ENCODE assay signal across 8 mouse cellular contexts in genomic region chr7:80186021-80186420, GRCm38 (mm10). TPM values are rescaled to one million over a fixed set of nuclear protein-coding genes. Genes with fewer than 3 reads are reported as not detected.
DNase-seq lines count a peak whose midpoint lies in the region; ATAC-seq and TF ChIP-seq lines count a peak whose summit lies in the region.

No protein-coding gene starts in this region.

- WGBS in embryonic facial prominence, embryonic 14.5 days, result 18% methylated on average over 8 of the region's 8 CpGs
- 22% methylated on average over 8 of the region's 8 CpGs for WGBS in limb, embryonic 11.5 days
- 12% methylated on average over 8 of the region's 8 CpGs for WGBS in olfactory bulb, adult 2 months

- H3K9ac ChIP-seq in embryonic facial prominence, embryonic 14.5 days (ENCODE audit: low read depth, low read length), result no peak overlapping the region
- peak overlapping the region; percentile 22; the same call in 1 of the 2 replicates for H3K9ac ChIP-seq in limb, embryonic 11.5 days (ENCODE audit: low read length)

- H3K36me3 ChIP-seq in embryonic facial prominence, embryonic 14.5 days (ENCODE audit: control insufficient read depth, insufficient read depth, low read length), result no peaks in the 10 kb centered on the region
- H3K36me3 ChIP-seq in limb, embryonic 11.5 days (ENCODE audit: control insufficient read depth, insufficient read depth, low read length), result no peaks in the 10 kb centered on the region

- TF ChIP-seq POLR2A in olfactory bulb, adult 2 months (IDR thresholded peaks at IDR 0.05; ENCODE audit: insufficient read depth, low read depth, low read length), result no peak

- H3K4me1 ChIP-seq in embryonic facial prominence, embryonic 14.5 days (ENCODE audit: control insufficient read depth, insufficient read depth, low read length), result peaks cover 19% of the 10 kb centered on the region; the same call in 1 of the 2 replicates
- H3K4me1 ChIP-seq in limb, embryonic 11.5 days (ENCODE audit: control insufficient read depth, insufficient read depth, low read length), result peaks cover 10% of the 10 kb centered on the region
- H3K4me1 ChIP-seq in olfactory bulb, adult 2 months (ENCODE audit: control insufficient read depth, insufficient read depth, low read length), result peaks cover 26% of the 10 kb centered on the region

- TF ChIP-seq CTCF in olfactory bulb, adult 2 months (IDR thresholded peaks at IDR 0.05; ENCODE audit: insufficient read depth, low read depth, low read length), result no peak

- peak; percentile 93 for DNase-seq in ovary, adult 18-20 months (ENCODE audit: low spot score)
- no peak for DNase-seq in ovary, postnatal 14 days (ENCODE audit: low spot score)
- DNase-seq in embryonic facial prominence, embryonic 14.5 days (ENCODE audit: low spot score), result no peak
- DNase-seq in heart, postnatal 14 days, result peak; percentile 54 to 57
- DNase-seq in limb, embryonic 11.5 days (ENCODE audit: low spot score), result no peak
- DNase-seq in thymus, postnatal 10 days (ENCODE audit: low spot score in 2 of 2), result no peak

- H3K9me3 ChIP-seq in embryonic facial prominence, embryonic 14.5 days (ENCODE audit: control insufficient read depth, low read length), result no peaks in the 10 kb centered on the region
- no peaks in the 10 kb centered on the region for H3K9me3 ChIP-seq in limb, embryonic 11.5 days (ENCODE audit: control insufficient read depth, low read length)

- intact Hi-C loops in heart, postnatal 14 days (cut with DNase I), result no loop called here

- ATAC-seq in embryonic facial prominence, embryonic 14.5 days (ENCODE audit: low read depth), result no peak
- no peak for ATAC-seq in limb, embryonic 11.5 days (ENCODE audit: insufficient number of reproducible peaks, low FRiP score, low TSS enrichment, low read depth)
- no peak for ATAC-seq in CD4-positive, CD25-positive, alpha-beta regulatory T cell, adult 4 months

- H3K4me3 ChIP-seq in embryonic facial prominence, embryonic 14.5 days (ENCODE audit: low read depth, low read length), result peak overlapping the region; percentile 57
- H3K4me3 ChIP-seq in limb, embryonic 11.5 days (ENCODE audit: low read depth, low read length), result no peak overlapping the region
- peak overlapping the region; percentile 66; the same call in 1 of the 2 replicates for H3K4me3 ChIP-seq in olfactory bulb, adult 2 months (ENCODE audit: insufficient read depth, low read depth, low read length)

- peak overlapping the region; percentile 93 for H3K4me2 ChIP-seq in embryonic facial prominence, embryonic 14.5 days (ENCODE audit: low read depth, low read length)
- H3K4me2 ChIP-seq in limb, embryonic 11.5 days (ENCODE audit: low read depth, severe bottlenecking), result peak overlapping the region; percentile 86

- no peaks in the 10 kb centered on the region for H3K27me3 ChIP-seq in embryonic facial prominence, embryonic 14.5 days (replicated peaks; ENCODE audit: control insufficient read depth, insufficient read depth, low read length)
- H3K27me3 ChIP-seq in limb, embryonic 11.5 days (ENCODE audit: control insufficient read depth, insufficient read depth, low read length), result no peaks in the 10 kb centered on the region

- H3K27ac ChIP-seq in embryonic facial prominence, embryonic 14.5 days (replicated peaks; ENCODE audit: low read depth, low read length), result no peak overlapping the region
- no peak overlapping the region for H3K27ac ChIP-seq in limb, embryonic 11.5 days (replicated peaks; ENCODE audit: low read depth, low read length)
- peak overlapping the region; percentile 91 for H3K27ac ChIP-seq in olfactory bulb, adult 2 months (ENCODE audit: insufficient read depth, low read depth, low read length)

RNA-seq across cellular contexts. Expression of gene Sema4b, which starts 0.6 kb away (rescaled TPM):
- 10.5 and 11.9 TPM in 2 replicates for polyA plus RNA-seq in embryonic facial prominence, embryonic 14.5 days (2014; fragmentation: Nextera tagmentation; extraction: Ambion mirVana)
- 10 to 100 TPM; 12.9 to 13.4 TPM for total RNA-seq in heart, postnatal 14 days (2021)
- polyA plus RNA-seq in limb, embryonic 11.5 days (2014; fragmentation: Nextera tagmentation; extraction: Ambion mirVana), result 8.3 and 9.0 TPM in 2 replicates
- polyA plus RNA-seq in olfactory bulb, adult 2 months (2012; ENCODE audit: insufficient read depth, insufficient read length, low replicate concordance, missing spikeins), result not detected in 2 replicates
- 10 to 100 TPM; 19.2 to 26.0 TPM for polyA plus RNA-seq in CD4-positive, CD25-positive, alpha-beta regulatory T cell, adult 4 months (2017; shearing (Covaris generic))

RNA-seq across cellular contexts. Expression of gene Cib1, which starts 46.6 kb away (rescaled TPM):
- polyA plus RNA-seq in embryonic facial prominence, embryonic 14.5 days (2014; fragmentation: Nextera tagmentation; extraction: Ambion mirVana), result 73.7 and 89.1 TPM in 2 replicates
- total RNA-seq in heart, postnatal 14 days (2021), result 10 to 100 TPM; 18.1 to 22.5 TPM
- polyA plus RNA-seq in limb, embryonic 11.5 days (2014; fragmentation: Nextera tagmentation; extraction: Ambion mirVana), result 55.5 and 60.8 TPM in 2 replicates
- not detected in 2 replicates for polyA plus RNA-seq in olfactory bulb, adult 2 months (2012; ENCODE audit: insufficient read depth, insufficient read length, low replicate concordance, missing spikeins)
- 10 to 100 TPM; 86.5 to 98.1 TPM for polyA plus RNA-seq in CD4-positive, CD25-positive, alpha-beta regulatory T cell, adult 4 months (2017; shearing (Covaris generic))

RNA-seq across cellular contexts. Expression of gene Gdpgp1, which starts 46.6 kb away (rescaled TPM):
- polyA plus RNA-seq in embryonic facial prominence, embryonic 14.5 days (2014; fragmentation: Nextera tagmentation; extraction: Ambion mirVana), result 2.0 and 2.6 TPM in 2 replicates
- 1 to 10 TPM; 1.9 TPM for total RNA-seq in heart, postnatal 14 days (2021)
- polyA plus RNA-seq in limb, embryonic 11.5 days (2014; fragmentation: Nextera tagmentation; extraction: Ambion mirVana), result 4.6 and 4.8 TPM in 2 replicates
- not detected in 2 replicates for polyA plus RNA-seq in olfactory bulb, adult 2 months (2012; ENCODE audit: insufficient read depth, insufficient read length, low replicate concordance, missing spikeins)
- polyA plus RNA-seq in CD4-positive, CD25-positive, alpha-beta regulatory T cell, adult 4 months (2017; shearing (Covaris generic)), result 10 to 100 TPM in 1 of 2 experiments, 1 to 10 TPM in 1; 8.4 to 11.4 TPM

Comparison
In these comparisons a context has a peak if more than half of its experiments do, and no peak if none do; other contexts are left out.
1. DNase-seq: peak in ovary, adult 18-20 months (single experiment) and heart, postnatal 14 days (2 of 2); none in ovary, postnatal 14 days (single experiment), embryonic facial prominence, embryonic 14.5 days (single experiment), limb, embryonic 11.5 days (single experiment) and thymus, postnatal 10 days (0 of 2).
2. RNA of gene Cib1, which starts 46.6 kb away (polyA plus RNA-seq): 86.5 to 98.1 TPM in CD4-positive, CD25-positive, alpha-beta regulatory T cell, adult 4 months, 73.7 to 89.1 TPM in embryonic facial prominence, embryonic 14.5 days and 55.5 to 60.8 TPM in limb, embryonic 11.5 days; not detected in olfactory bulb, adult 2 months; every median in the first group is over 10 times any median in the second.